Mouse (Mus musculus) liver, adult 2 months (tissue): ENCODE results near the gene Olfr1394.

Experiments
- CTCF ChIP-seq: fragments of 200-500 bp; IDR thresholded peaks from 2 replicates; pipeline ENCODE4 v1.5.1; 2011; ENCODE audit warnings: low read depth, low read length, control low read depth
- POLR2A ChIP-seq: fragments of 200-500 bp; IDR thresholded peaks from 2 replicates; pipeline ENCODE4 v1.6.1; 2011; ENCODE audit warnings: low read length, control low read depth; ENCODE audit not compliant: insufficient read depth; ENCODE audit errors: extremely low read depth

GRCm38 (mm10) chr11:49170576-49170975 lies 16.4 kb downstream of the Olfr1394 start:
- no peak for TF ChIP-seq POLR2A
- TF ChIP-seq CTCF: no peak
